Comparison of ENCODE assay signal across 19 mouse cellular contexts in the genomic region with DNA sequence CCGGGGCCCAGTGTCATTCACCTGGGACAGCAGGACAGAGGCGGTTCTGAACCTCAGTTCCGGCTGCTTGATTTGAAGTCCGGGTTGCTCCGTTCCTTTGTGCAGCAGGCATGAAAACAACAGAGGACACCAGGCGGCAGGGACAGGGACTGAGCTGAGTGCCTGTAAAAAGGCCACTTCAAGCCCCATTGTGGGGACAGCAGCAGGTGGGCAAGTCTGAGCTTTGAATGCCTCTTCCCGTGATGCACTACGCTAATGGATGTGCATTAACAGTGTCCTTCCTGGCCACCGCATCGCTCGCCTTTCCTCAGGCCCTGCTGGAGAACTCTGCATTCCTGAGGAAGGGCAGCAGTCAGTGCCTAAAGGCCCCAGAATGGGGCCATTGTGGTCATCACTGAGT. TPM values are rescaled to one million over a fixed set of nuclear protein-coding genes. Genes with fewer than 3 reads are reported as not detected.
DNase-seq lines count a peak whose midpoint lies in the region; ATAC-seq and TF ChIP-seq lines count a peak whose summit lies in the region.
"Had no signal": no experiment of that assay in that cellular context is flagged by ENCODE, and none has a peak within 500 bp of the region (broad histone marks: within the 10 kb centered on the region; RNA-seq: fewer than 3 reads in every experiment).

No protein-coding gene starts in this region.

- H3K4me1 ChIP-seq in neural tube, embryonic 15.5 days = peaks cover 9% of the 10 kb centered on the region
- peaks cover 12% of the 10 kb centered on the region for H3K4me1 ChIP-seq in hindbrain, embryonic 13.5 days (replicated peaks)
- H3K4me1 ChIP-seq in midbrain, embryonic 15.5 days = no peaks in the 10 kb centered on the region
- no peaks in the 10 kb centered on the region for H3K4me1 ChIP-seq in kidney, adult 2 months (ENCODE audit: control insufficient read depth, insufficient read depth, low read length)
- H3K4me1 ChIP-seq: heart, embryonic 13.5 days; liver, embryonic 13.5 days; megakaryocyte, embryonic 14.5 days had no signal

- no peak for TF ChIP-seq CTCF in kidney, adult 2 months (conservative IDR thresholded peaks at IDR 0.05; ENCODE audit: insufficient read depth, insufficient read length, low read depth, low read length)

- no peak overlapping the region for H3K27ac ChIP-seq in neural tube, embryonic 15.5 days (replicated peaks)
- no peak overlapping the region for H3K27ac ChIP-seq in hindbrain, embryonic 13.5 days
- no peak overlapping the region for H3K27ac ChIP-seq in midbrain, embryonic 15.5 days
- H3K27ac ChIP-seq in kidney, adult 2 months (ENCODE audit: insufficient read depth, low read depth, low read length) = no peak overlapping the region
- H3K27ac ChIP-seq: embryonic facial prominence, embryonic 12.5 days; heart, embryonic 13.5 days; intestine, embryonic 15.5 days; liver, embryonic 13.5 days had no signal

- no peak for TF ChIP-seq POLR2A in kidney, adult 2 months (IDR thresholded peaks at IDR 0.05; ENCODE audit: low read depth, low read length)

- no peaks in the 10 kb centered on the region; the same call in 1 of the 2 replicates for H3K27me3 ChIP-seq in neural tube, embryonic 15.5 days (replicated peaks)
- H3K27me3 ChIP-seq in hindbrain, embryonic 13.5 days = 0 out of 2 replicates have a peak, but pooled peaks cover 5% of the 10 kb centered on the region
- no peaks in the 10 kb centered on the region for H3K27me3 ChIP-seq in midbrain, embryonic 15.5 days (replicated peaks)
- H3K27me3 ChIP-seq in kidney, adult 2 months (replicated peaks; ENCODE audit: control insufficient read depth, insufficient read depth, low read length) = no peaks in the 10 kb centered on the region
- H3K27me3 ChIP-seq: heart, embryonic 13.5 days; intestine, embryonic 15.5 days; liver, embryonic 13.5 days had no signal

- DNase-seq in neural tube, embryonic 10.5 days (ENCODE audit: extremely low spot score, low spot score) = peak; percentile 30
- no peak for DNase-seq in left cerebral cortex, adult 8-10 months (ENCODE audit: low spot score in 2 of 2)
- no peak for DNase-seq in kidney, adult 2 months
- DNase-seq: adrenal gland, adult 2 months; cerebellum, postnatal 14 days; heart, postnatal 36 days; kidney, postnatal 10 days; liver, embryonic 13.5 days; thymus, postnatal 25 days had no signal

- no peaks in the 10 kb centered on the region for H3K36me3 ChIP-seq in neural tube, embryonic 15.5 days
- no peaks in the 10 kb centered on the region for H3K36me3 ChIP-seq in hindbrain, embryonic 13.5 days
- no peaks in the 10 kb centered on the region for H3K36me3 ChIP-seq in midbrain, embryonic 15.5 days (replicated peaks)
- H3K36me3 ChIP-seq in kidney, adult 2 months (ENCODE audit: control insufficient read depth, insufficient read depth, low read length) = no peaks in the 10 kb centered on the region
- H3K36me3 ChIP-seq: embryonic facial prominence, embryonic 12.5 days; heart, embryonic 13.5 days; intestine, embryonic 15.5 days; liver, embryonic 13.5 days had no signal

- H3K9ac ChIP-seq in neural tube, embryonic 15.5 days (replicated peaks) = no peak overlapping the region
- no peak overlapping the region for H3K9ac ChIP-seq in hindbrain, embryonic 13.5 days
- no peak overlapping the region for H3K9ac ChIP-seq in midbrain, embryonic 15.5 days
- H3K9ac ChIP-seq: embryonic facial prominence, embryonic 12.5 days; heart, embryonic 13.5 days; intestine, embryonic 15.5 days; liver, embryonic 13.5 days had no signal

- 9% methylated on average over 11 of the region's 11 CpGs for WGBS in neural tube, embryonic 15.5 days
- 13% methylated on average over 11 of the region's 11 CpGs for whole genome bisulfite sequencing in hindbrain, embryonic 13.5 days
- WGBS in midbrain, embryonic 15.5 days = 8% methylated on average over 11 of the region's 11 CpGs
- WGBS in kidney, adult 2 months = 29% methylated on average over 11 of the region's 11 CpGs

- no peak for ATAC-seq in neural tube, embryonic 15.5 days (ENCODE audit: low FRiP score)
- ATAC-seq in hindbrain, embryonic 13.5 days (ENCODE audit: low FRiP score) = no peak
- ATAC-seq in midbrain, embryonic 15.5 days (replicated peaks) = 0 out of 2 replicates have a peak, but pooled peaks have one; percentile 45
- ATAC-seq in megakaryocyte progenitor cell, adult 5-6 weeks (replicated peaks; ENCODE audit: poor library complexity) = no peak
- ATAC-seq: intestine, embryonic 15.5 days; lung, postnatal 0 days had no signal

- H3K4me2 ChIP-seq in neural tube, embryonic 15.5 days = no peak overlapping the region
- H3K4me2 ChIP-seq in hindbrain, embryonic 13.5 days = 0 out of 2 replicates have a peak overlapping the region, but pooled peaks have one; percentile 21
- H3K4me2 ChIP-seq in midbrain, embryonic 15.5 days = no peak overlapping the region
- H3K4me2 ChIP-seq: embryonic facial prominence, embryonic 12.5 days; heart, embryonic 13.5 days; intestine, embryonic 15.5 days; liver, embryonic 13.5 days had no signal

- no peaks in the 10 kb centered on the region for H3K9me3 ChIP-seq in neural tube, embryonic 15.5 days (replicated peaks)
- H3K9me3 ChIP-seq in hindbrain, embryonic 13.5 days = no peaks in the 10 kb centered on the region
- H3K9me3 ChIP-seq in midbrain, embryonic 15.5 days = no peaks in the 10 kb centered on the region
- H3K9me3 ChIP-seq: embryonic facial prominence, embryonic 12.5 days; heart, embryonic 13.5 days; intestine, embryonic 15.5 days; liver, embryonic 13.5 days; megakaryocyte, embryonic 14.5 days had no signal

- no peak overlapping the region for H3K4me3 ChIP-seq in neural tube, embryonic 15.5 days (replicated peaks)
- no peak overlapping the region for H3K4me3 ChIP-seq in hindbrain, embryonic 13.5 days
- H3K4me3 ChIP-seq in midbrain, embryonic 15.5 days = no peak overlapping the region
- no peak overlapping the region for H3K4me3 ChIP-seq in kidney, adult 2 months (ENCODE audit: insufficient read depth, low read depth, low read length)
- H3K4me3 ChIP-seq: embryonic facial prominence, embryonic 12.5 days; heart, embryonic 13.5 days; intestine, embryonic 15.5 days; liver, embryonic 13.5 days had no signal

RNA-seq across cellular contexts. Expression of a gene that starts 12.7 kb away (rescaled TPM):
- 3.0 and 3.7 TPM in 2 replicates for polyA plus RNA-seq in neural tube, embryonic 15.5 days (2015; fragmentation: Nextera tagmentation; extraction: Ambion mirVana)
- 3.6 and 5.3 TPM in 2 replicates for polyA plus RNA-seq in hindbrain, embryonic 13.5 days (2015; fragmentation: Nextera tagmentation; extraction: Ambion mirVana)
- 5.0 and 9.1 TPM in 2 replicates for polyA plus RNA-seq in midbrain, embryonic 15.5 days (2015; fragmentation: Nextera tagmentation; extraction: Ambion mirVana)
- total RNA-seq in left cerebral cortex, adult 8-10 months (2022) = 1 to 10 TPM; 2.3 to 9.3 (median 2.8) TPM
- 0.38 and 1.1 TPM in 2 replicates for polyA plus RNA-seq in kidney, adult 2 months (2012; rRNA removed)
- total RNA-seq in megakaryocyte progenitor cell, adult 5-6 weeks (2015) = 0.83 and 1.2 TPM in 2 replicates
- 0.44 and 2.2 TPM in 2 replicates for total RNA-seq in megakaryocyte progenitor cell, adult 5-6 weeks (2017)
- total RNA-seq: MEL had no signal
